ENCODE assay signal across 8 mouse cellular contexts in genomic region chr10:119065133-119065817, GRCm38 (mm10).
DNase-seq lines count a peak whose midpoint lies in the region; ATAC-seq lines count a peak whose summit lies in the region.

No protein-coding gene starts in this region.

- H3K27me3 ChIP-seq in hindbrain, embryonic 12.5 days: no peaks in the 10 kb centered on the region
- no peaks in the 10 kb centered on the region for H3K27me3 ChIP-seq in midbrain, embryonic 10.5 days (ENCODE audit: low read depth, poor library complexity, severe bottlenecking)

- no peak overlapping the region for H3K4me3 ChIP-seq in hindbrain, embryonic 12.5 days
- no peak overlapping the region for H3K4me3 ChIP-seq in midbrain, embryonic 10.5 days

- H3K4me2 ChIP-seq in hindbrain, embryonic 12.5 days (replicated peaks): no peak overlapping the region; the same call in 1 of the 2 replicates

- H3K36me3 ChIP-seq in hindbrain, embryonic 12.5 days: no peaks in the 10 kb centered on the region
- H3K36me3 ChIP-seq in midbrain, embryonic 10.5 days: no peaks in the 10 kb centered on the region

- H3K4me1 ChIP-seq in hindbrain, embryonic 12.5 days: peaks cover 7% of the 10 kb centered on the region; the same call in 1 of the 2 replicates
- H3K4me1 ChIP-seq in midbrain, embryonic 10.5 days: no peaks in the 10 kb centered on the region

- H3K27ac ChIP-seq in hindbrain, embryonic 12.5 days: peak overlapping the region; percentile 36; the same call in 1 of the 2 replicates
- no peak overlapping the region for H3K27ac ChIP-seq in midbrain, embryonic 10.5 days (replicated peaks)

- ATAC-seq in hindbrain, embryonic 12.5 days (ENCODE audit: low FRiP score): peak; percentile 90

- H3K9ac ChIP-seq in hindbrain, embryonic 12.5 days: no peak overlapping the region

- WGBS in hindbrain, embryonic 12.5 days: 43% methylated on average over 23 of the region's 23 CpGs
- 56% methylated on average over 23 of the region's 23 CpGs for WGBS in midbrain, embryonic 10.5 days

- peak; percentile 67 to 68 for DNase-seq in cerebellum, postnatal 10 days
- DNase-seq in cerebellum, adult 11 months: no peak
- peak; percentile 78 for DNase-seq in brain, adult 2 months (ENCODE audit: low read depth, low spot score)
- DNase-seq in gastrocnemius, adult 18-20 months (ENCODE audit: low spot score): peak; percentile 87
- DNase-seq in layer of hippocampus, postnatal 14 days (ENCODE audit: low spot score in 2 of 2): peak; percentile 40 to 44
- DNase-seq in midbrain, embryonic 10.5 days (ENCODE audit: low spot score): peak; percentile 35
- DNase-seq in testis, postnatal 10 days (ENCODE audit: low spot score): peak; percentile 70

- H3K9me3 ChIP-seq in hindbrain, embryonic 12.5 days (replicated peaks): no peaks in the 10 kb centered on the region
- no peaks in the 10 kb centered on the region for H3K9me3 ChIP-seq in midbrain, embryonic 10.5 days (replicated peaks)
